Mouse (Mus musculus) urinary bladder, postnatal 25 days (tissue): ENCODE data around the gene Olfr1163.
"Not testable (repeated sequence)": the region's sequence is repeated elsewhere in the genome, so short reads cannot be mapped to it uniquely, and the experiment has no call there.

Experiments used
- DNase-seq: peaks from one replicate; pipeline ENCODE4 v3.0.0; 2022; ENCODE audit warnings: low spot score

Olfr1163 gene

DNA sequence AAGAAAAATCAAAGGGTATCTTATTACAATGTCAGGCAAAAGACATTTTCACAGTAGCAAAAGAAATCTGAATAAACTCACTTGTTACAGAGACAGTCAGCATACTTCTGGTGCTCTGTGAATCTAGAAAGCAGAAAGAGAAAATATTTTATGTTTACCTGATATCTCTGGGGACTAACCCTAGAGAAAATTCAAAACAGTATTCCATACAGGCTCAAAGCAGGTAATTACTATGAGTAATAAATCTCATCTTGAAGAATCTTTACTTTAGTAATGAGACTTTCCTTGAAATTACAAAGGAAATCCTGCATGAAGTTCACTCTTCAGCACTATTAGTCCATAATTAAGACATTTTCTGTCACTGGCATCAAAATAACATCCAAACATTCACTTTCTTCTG, at the start of gene Olfr1163:
Olfr1163 (minus strand) TSS at position 101 of the 400 bp plus-strand sequence.
- no peak for DNase-seq

DNA sequence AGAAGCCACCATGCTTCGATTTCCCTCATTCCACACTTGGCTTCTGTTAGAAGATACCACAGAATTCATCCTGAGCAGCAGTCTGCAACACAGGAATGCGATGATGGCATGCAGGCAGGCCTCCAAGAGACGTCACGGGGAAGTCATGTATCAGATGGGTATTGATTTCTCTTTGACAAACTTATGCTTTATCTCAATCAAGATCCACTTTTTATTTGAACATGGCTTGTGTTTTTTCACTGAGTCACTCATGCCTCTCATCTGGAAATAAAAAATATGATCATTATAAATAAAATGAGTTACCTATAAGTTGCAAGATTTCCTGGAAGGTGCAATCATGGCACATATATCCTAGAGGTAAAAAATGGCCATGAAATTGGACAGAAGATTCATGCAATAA, 22.2 kb upstream of the Olfr1163 start, which contains the start of gene Olfr1164:
Olfr1164 (minus strand) TSS at position 101 of the 400 bp plus-strand sequence.
- DNase-seq = no peak

DNA sequence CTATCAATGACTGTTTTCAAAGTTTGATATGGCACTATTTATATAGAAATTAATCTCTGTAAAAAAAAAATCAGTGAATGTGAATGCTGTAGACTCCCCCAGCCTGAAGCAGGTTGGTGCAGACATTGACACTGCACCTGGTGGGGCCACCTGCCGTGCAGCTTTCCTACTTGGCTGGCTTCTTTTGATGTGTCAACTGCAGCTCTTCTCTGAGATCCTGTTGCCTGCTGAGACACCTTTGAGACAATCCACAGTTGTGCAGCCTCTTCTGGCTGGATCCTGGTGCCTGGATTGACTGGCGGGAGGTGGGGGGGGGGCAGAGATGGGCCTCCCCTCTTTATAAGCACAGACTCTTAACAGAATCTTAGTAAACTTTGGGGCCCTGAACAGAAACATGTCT, 8.0 kb downstream of the Olfr1163 start:
- DNase-seq = no peak

DNA sequence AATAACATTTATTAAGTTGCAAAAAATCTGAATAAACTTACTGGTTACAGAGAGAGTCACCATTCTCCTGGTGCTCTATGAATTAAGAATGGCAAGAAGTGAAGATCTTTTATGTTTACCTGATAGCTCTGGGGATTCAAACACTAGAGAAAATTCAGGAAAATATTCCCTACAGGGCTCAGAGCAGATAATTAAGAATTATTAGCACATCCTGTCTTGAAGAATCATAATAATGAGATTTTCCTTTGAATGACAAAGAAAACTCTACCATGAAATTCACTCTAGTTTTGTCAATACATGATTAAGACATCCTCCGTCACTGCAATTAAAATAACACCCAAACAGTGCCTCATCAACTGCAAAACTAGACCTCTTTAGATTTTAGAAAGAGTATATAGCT, 20.6 kb downstream of the Olfr1163 start, which contains the start of gene Olfr1162:
Olfr1162 (minus strand) TSS at position 101 of the 400 bp plus-strand sequence.
- DNase-seq = no peak

DNA sequence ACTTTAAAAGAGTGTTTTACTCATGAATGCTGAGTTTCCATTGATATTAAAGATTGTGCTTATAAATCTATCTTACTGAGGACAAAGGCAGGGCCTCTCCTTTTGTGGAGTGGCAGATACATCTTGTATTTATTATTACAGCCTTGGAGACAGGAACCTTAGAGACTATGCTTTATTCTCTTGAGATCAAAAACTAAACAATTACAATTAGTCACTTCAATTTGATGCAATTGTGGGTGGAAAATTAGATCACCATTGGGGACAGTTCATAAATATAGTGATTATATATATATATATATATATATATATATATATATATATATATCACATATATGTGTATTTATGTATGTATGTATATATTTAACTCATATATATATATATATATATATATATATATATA, 34.0 kb downstream of the Olfr1163 start, which contains the start of gene Olfr73:
Olfr73 (minus strand) TSS at position 101 of the 400 bp plus-strand sequence.
- DNase-seq = no peak

DNA sequence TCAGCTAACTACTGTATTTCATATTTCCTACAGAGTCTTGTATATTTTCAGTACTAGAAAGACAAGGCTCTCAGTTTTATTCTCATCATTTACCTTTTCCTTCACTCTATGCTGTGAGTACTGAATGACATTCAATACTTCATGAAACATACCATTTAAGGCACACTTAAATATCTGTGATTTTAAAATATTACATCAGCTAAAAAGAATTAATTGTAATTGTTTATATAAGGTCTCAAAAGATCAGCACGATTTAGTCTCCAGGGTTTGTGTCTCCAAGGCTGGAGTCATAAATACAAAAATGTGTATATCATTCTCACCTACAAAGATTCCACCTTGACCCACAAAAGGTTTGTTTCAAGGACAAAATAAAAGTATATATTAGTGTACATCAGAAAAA, 49.2 kb downstream of the Olfr1163 start, which contains the start of gene Olfr1161:
Olfr1161 (plus strand) TSS at position 301 of the 400 bp plus-strand sequence.
- not testable (repeated sequence) for DNase-seq
